Mouse (Mus musculus) CD4-positive, CD25-positive, alpha-beta regulatory T cell, adult 4 months (primary cell): ENCODE measurements around the gene Olfr1420. TPM values are rescaled to one million over a fixed set of nuclear protein-coding genes. Genes with fewer than 3 reads are reported as not detected.

Source experiments
- polyA plus RNA-seq, 2 experiments: library from polyadenylated mRNA; unstranded; fragments of 100-300 nt; shearing (Covaris generic); gene quantifications; one replicate each; pipeline ENCODE4 v1.2.1; 2017

The Olfr1420 gene
- polyA plus RNA-seq, 2 experiments from 2014 or later: 0.42 TPM; not detected in 1

Other genes starting within 250 kb of the Olfr1420 start
- not detected for gene Ms4a3, start 245.7 kb upstream of the Olfr1420 start, polyA plus RNA-seq
- gene Oosp2, start 226.0 kb upstream of the Olfr1420 start, polyA plus RNA-seq: not detected
- gene Oosp1, start 195.4 kb upstream of the Olfr1420 start, polyA plus RNA-seq: not detected
- gene Oosp3, start 189.5 kb upstream of the Olfr1420 start, polyA plus RNA-seq: not detected
- gene Gif, start 139.0 kb upstream of the Olfr1420 start, polyA plus RNA-seq: not detected
- gene Mrpl16, start 116.2 kb upstream of the Olfr1420 start, polyA plus RNA-seq: 10 to 100 TPM; 39.7 to 40.2 TPM
- 1 to 10 TPM; 2.5 to 2.6 TPM for gene Stx3, start 67.2 kb upstream of the Olfr1420 start, polyA plus RNA-seq
- gene Olfr1417, start 47.3 kb upstream of the Olfr1420 start, polyA plus RNA-seq: not detected
- gene Olfr1418, start 25.5 kb upstream of the Olfr1420 start, polyA plus RNA-seq: not detected
- gene Olfr1419, start 11.5 kb upstream of the Olfr1420 start, polyA plus RNA-seq: not detected
- 10 to 100 TPM; 17.6 to 18.1 TPM for gene Patl1, start 25.8 kb downstream of the Olfr1420 start, polyA plus RNA-seq
- 1 to 10 TPM; 5.5 to 8.0 TPM for gene Osbp, start 79.4 kb downstream of the Olfr1420 start, polyA plus RNA-seq
- under 1 TPM in 1 of 2 experiments, not detected in 1; 0.05 TPM for gene Olfr1423, start 154.8 kb downstream of the Olfr1420 start, polyA plus RNA-seq
- not detected for gene Olfr1424, start 176.1 kb downstream of the Olfr1420 start, polyA plus RNA-seq
- gene Olfr1425, start 191.2 kb downstream of the Olfr1420 start, polyA plus RNA-seq: not detected
- not detected for gene Olfr1426, start 205.4 kb downstream of the Olfr1420 start, polyA plus RNA-seq
- gene Olfr1427, start 216.8 kb downstream of the Olfr1420 start, polyA plus RNA-seq: not detected
- gene Olfr1428, start 229.3 kb downstream of the Olfr1420 start, polyA plus RNA-seq: not detected
- not detected for gene Olfr76, start 236.6 kb downstream of the Olfr1420 start, polyA plus RNA-seq